Mouse (Mus musculus): ENCODE data around the gene Cisd2. TPM values are rescaled to one million over a fixed set of nuclear protein-coding genes. Genes with fewer than 3 reads are reported as not detected.

Cisd2 gene
- polyA plus RNA-seq, 1 experiment: 36.7 TPM

GRCm38 (mm10) chr3:135379868-135380267 lies 43.9 kb downstream of the Cisd2 start:
- TF ChIP-seq GATA1 (IDR thresholded peaks at IDR 0.05; ENCODE audit: low read length): no peak

- no peak for TF ChIP-seq GATA1 (IDR thresholded peaks at IDR 0.05; ENCODE audit: low read length)
Observed at GRCm38 (mm10) chr3:135377445-135377844, 46.3 kb downstream of the Cisd2 start.

- no peak for TF ChIP-seq GATA1 (IDR thresholded peaks at IDR 0.05; ENCODE audit: low read length)
Observed at GRCm38 (mm10) chr3:135375836-135376235, 47.9 kb downstream of the Cisd2 start.

GRCm38 (mm10) chr3:135357394-135357793 lies 66.3 kb downstream of the Cisd2 start:
- no peak for TF ChIP-seq GATA1 (IDR thresholded peaks at IDR 0.05; ENCODE audit: low read length)

Other genes with a start within 250 kb of the Cisd2 start
- gene Cenpe, start 211.4 kb downstream of the Cisd2 start, polyA plus RNA-seq (2012): 1.9 and 2.3 TPM in 2 replicates
- not detected in 2 replicates for gene Bdh2, start 142.7 kb downstream of the Cisd2 start, polyA plus RNA-seq (2012)
- not detected in 2 replicates for gene Slc9b2, start 116.2 kb downstream of the Cisd2 start, polyA plus RNA-seq (2012)
- gene Slc9b1, start 75.9 kb downstream of the Cisd2 start, polyA plus RNA-seq (2012): 0.14 and 0.15 TPM in 2 replicates
- 464 and 694 TPM in 2 replicates for gene Ube2d3, start 14.2 kb upstream of the Cisd2 start, polyA plus RNA-seq (2012)
- gene Manba, start 61.7 kb upstream of the Cisd2 start, polyA plus RNA-seq (2012): 1.8 and 2.2 TPM in 2 replicates